Mouse (Mus musculus) bone marrow, adult 2 months (tissue): ENCODE results near the gene Krt80. TPM values are rescaled to one million over a fixed set of nuclear protein-coding genes. Genes with fewer than 3 reads are reported as not detected.
A peak's percentile ranks its signal among the peaks of the same experiment; 100 is the strongest.

Experiments used
- H3K27ac ChIP-seq: fragments of 200-500 bp; 2 replicates; pipeline ENCODE4 v1.5.1; 2012; ENCODE audit warnings: low read depth, mild to moderate bottlenecking, control low read depth, inconsistent platforms, low read length; ENCODE audit not compliant: control insufficient read depth, poor library complexity, insufficient read depth
- H3K4me1 ChIP-seq: fragments of 200-500 bp; 2 replicates; pipeline ENCODE4 v1.6.1; 2011; ENCODE audit warnings: low read length; ENCODE audit not compliant: control insufficient read depth, insufficient read depth
- H3K4me3 ChIP-seq: fragments of 200-500 bp; replicated peaks from 2 replicates; pipeline ENCODE3; 2011; ENCODE audit warnings: mild to moderate bottlenecking, low read depth, low read length, control low read depth; ENCODE audit not compliant: control insufficient read depth
- CTCF ChIP-seq: fragments of 200-500 bp; IDR thresholded peaks from 2 replicates; pipeline ENCODE4 v1.5.1; 2011; ENCODE audit warnings: low read length, control low read depth; ENCODE audit not compliant: control insufficient read depth, insufficient read depth
- POLR2A ChIP-seq: fragments of 200-500 bp; IDR thresholded peaks from 2 replicates; pipeline ENCODE4 v1.6.1; 2011; ENCODE audit warnings: low read depth, mild to moderate bottlenecking, control low read depth, low read length, borderline replicate concordance; ENCODE audit not compliant: control insufficient read depth
- WGBS: fragments of 180-500 bp; shearing (Covaris S2); methylation state at CpG from one replicate; pipeline ENCODE4 v1.1.7; 2018; 5-methylcytosine and 5-hydroxymethylcytosine counted together
- polyA plus RNA-seq: library from polyadenylated mRNA; stranded (reverse); fragments of >200 nt; gene quantifications from 2 replicates; pipeline ENCODE4 v1.2.4, GENCODE M21; 2011; ENCODE audit warnings: low replicate concordance; ENCODE audit not compliant: missing spikeins, insufficient read depth, insufficient read length

Gene Krt80
- polyA plus RNA-seq, 1 experiment, result 3.5 TPM

DNA sequence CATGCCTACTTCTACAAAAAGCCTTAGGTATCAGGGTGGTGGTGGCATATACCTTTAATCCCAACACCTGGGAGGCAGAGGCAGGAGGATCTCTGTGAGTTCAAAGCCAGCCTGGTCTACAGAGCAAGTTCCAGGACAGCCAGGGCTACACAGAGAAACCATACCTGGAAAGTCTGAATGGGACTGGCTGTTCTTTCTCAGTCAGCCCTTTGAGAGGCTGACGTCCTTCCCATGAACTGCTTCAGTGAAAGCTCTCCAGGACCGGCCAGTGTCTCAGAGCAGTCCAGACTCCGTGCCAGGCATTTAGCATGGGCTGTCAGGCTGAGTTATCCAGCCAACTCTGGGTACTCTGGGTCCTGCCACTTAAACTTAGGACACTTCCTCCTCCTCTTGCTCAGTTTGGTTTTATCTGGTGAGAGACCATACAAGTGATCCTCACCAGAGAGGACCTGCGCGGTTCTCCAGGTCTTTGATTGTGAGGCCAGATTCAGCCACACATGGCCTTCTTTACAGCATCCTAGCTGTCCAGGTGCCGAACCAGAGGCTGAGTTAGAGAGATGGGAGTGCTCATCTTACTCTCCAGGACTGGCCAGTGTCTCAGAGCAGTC is 49.8 kb downstream of the Krt80 start:
- peak overlapping the region; percentile 50 for H3K27ac ChIP-seq
- WGBS, result 13% methylated on average over 6 of the region's 6 CpGs
- H3K4me3 ChIP-seq, result no peak overlapping the region
- TF ChIP-seq CTCF, result no peak
- TF ChIP-seq POLR2A, result no peak
- peaks cover 5% of the 10 kb centered on the region for H3K4me1 ChIP-seq

DNA sequence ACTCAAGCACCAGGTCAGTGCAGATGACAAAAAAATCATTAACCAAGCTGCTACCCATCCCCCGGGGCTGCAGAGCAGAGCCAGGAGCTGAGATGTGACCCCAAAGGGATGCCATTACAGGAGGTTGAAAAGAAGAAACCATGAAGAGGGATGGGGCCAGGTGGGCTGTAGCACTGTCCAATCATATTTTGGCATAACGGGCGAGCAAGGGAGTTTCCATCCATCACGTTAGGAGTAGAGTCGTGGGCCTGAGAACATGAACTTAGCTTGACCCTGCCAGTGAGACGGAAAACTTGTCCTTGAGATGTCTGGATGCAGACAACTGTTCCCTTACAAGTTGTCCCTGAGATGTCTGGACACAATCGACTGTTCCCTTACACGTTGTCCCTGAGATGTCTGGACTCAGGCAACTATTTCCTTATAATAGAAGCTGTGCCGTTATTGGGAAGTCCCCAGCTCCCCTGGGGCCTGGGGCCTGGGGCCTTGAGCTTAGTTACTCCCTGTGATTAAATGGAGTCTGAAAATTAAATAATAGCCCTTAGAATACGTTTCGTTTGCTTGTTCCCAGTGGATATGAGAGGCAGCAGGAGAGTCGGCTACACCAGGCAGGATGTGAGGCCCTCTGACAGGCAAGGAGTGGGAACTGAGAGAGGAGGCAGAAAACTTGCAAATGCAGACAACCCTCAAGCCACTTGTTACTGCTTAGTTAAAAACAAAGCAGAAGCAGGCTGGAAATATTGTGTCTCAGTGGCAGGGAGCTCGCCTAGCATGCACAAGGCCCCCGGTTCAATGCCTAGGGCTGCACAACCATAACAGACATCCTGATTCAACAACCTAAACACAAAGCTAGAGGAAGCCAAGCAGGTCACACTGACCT is 50.8 kb downstream of the Krt80 start:
- TF ChIP-seq CTCF (no peak), POLR2A (no peak)
- Histone ChIP-seq H3K4me3 (no peak overlapping the region), H3K4me1 (peaks cover 5% of the 10 kb centered on the region), H3K27ac (peak overlapping the region; percentile 63)
- 22% methylated on average over 14 of the region's 14 CpGs for WGBS

DNA sequence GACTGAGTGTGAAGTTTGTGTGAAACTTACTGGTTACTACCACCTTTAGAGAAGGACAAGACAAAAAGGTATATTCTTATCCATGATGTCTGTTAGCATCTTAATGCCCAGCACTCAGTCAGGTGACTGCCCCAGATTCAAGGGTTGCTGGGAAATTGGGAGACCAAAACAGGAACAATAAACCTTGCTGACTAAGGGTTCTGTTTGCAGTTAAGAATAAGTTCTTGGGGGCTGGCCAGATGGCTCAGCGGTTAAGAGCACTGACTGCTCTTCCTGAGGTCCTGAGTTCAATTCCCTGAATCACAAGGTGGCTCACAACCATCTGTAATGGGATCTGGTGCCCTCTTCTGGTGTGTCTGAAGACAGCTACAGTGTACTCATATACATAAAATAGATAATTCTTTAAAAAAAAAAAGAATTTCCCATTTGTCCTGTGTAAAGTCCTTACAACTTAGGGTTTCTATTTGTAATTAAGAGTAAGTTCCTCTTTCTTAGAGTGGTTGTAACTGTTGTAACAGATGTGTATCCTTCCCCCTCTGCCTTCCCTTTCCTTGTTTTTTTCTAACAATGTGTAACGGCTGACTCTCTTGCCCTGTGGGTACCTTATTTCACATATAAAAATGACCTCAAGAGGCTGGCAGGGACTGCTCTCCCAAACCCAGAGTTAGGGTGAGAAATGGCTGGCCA is 52.0 kb downstream of the Krt80 start:
- H3K4me1 ChIP-seq, result peaks cover 5% of the 10 kb centered on the region
- H3K4me3 ChIP-seq, result peak overlapping the region; percentile 80
- H3K27ac ChIP-seq, result peak overlapping the region; percentile 90
- no peak for TF ChIP-seq CTCF
- TF ChIP-seq POLR2A, result no peak
- WGBS, result 10% methylated on average over 2 of the region's 2 CpGs

DNA sequence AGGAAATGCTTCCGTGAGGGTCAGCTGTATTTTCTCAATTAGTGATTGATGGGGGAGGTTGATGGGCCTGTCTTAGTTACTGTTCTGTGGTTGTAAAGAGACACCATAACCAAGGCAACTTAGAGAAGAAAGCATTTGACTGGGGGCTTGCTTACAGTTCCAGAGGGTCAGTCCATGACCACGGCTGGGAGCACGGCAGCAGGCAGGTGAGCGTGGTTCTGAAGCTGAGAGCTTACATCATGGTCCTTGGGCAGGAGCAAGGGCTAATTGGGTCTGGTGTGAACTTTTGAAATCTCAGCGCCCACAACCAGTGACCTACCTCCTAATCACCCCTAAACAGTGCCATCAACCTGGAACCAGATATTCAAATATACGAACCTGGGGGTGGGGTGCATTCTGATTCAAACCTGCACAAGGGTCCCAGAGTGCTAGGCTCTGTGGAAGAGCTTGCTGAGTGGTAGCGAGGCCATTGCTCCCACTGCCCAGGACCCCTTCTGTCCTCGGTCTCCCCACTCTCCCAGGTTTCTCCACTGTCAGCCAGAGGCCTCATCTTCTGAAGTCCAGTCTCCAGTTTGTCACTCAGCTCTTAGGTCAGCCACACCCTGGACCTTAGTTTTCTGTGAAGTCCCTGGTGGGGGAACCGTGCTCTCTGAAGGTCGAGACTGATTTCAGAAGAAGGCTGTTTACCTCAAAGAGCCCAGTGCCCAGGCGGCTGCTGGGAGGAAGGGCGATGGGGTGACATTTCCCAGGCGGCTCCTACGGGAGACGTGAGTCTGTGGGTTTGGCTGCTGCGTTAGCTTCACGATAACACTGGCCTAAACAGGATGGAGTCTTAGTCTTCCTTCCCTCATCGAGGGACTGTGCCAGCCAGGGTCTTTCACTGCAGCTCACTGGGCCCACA is 52.8 kb downstream of the Krt80 start:
- Histone ChIP-seq H3K4me3 (peak overlapping the region; percentile 80), H3K4me1 (peaks cover 5% of the 10 kb centered on the region), H3K27ac (peak overlapping the region; percentile 90)
- TF ChIP-seq CTCF (no peak), POLR2A (no peak)
- WGBS, result 4% methylated on average over 18 of the region's 18 CpGs

DNA sequence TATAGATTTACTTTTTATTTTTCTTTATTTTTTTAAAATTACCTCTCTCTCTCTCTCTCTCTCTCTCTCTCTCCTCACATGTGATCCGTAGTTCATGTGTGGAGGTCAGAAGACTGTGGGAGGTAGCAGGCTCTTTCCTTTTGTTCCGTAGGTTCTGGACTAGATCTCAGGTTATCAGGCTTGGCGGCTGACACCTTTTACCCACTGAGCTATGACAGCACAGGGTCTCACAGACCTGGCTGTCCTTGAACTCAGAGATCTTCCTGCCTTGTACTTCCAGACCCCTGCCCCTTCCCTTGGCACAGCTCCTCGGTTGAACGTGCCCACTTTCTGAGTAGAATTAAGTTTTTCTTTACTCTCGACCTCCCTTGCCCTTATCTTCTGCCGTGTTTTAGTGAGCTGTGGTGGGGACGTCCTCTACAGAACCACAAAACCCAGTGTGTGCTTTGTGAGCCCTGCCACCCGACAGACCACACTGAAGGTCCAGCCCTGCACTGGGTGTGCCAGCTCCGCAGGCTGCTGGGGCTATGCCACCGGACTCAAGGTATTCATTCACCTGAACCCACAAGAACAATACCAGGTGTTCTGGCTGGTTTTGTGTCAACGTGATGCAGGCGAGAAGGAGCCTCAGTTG is 53.6 kb downstream of the Krt80 start:
- H3K4me3 ChIP-seq, result peak overlapping the region; percentile 80

DNA sequence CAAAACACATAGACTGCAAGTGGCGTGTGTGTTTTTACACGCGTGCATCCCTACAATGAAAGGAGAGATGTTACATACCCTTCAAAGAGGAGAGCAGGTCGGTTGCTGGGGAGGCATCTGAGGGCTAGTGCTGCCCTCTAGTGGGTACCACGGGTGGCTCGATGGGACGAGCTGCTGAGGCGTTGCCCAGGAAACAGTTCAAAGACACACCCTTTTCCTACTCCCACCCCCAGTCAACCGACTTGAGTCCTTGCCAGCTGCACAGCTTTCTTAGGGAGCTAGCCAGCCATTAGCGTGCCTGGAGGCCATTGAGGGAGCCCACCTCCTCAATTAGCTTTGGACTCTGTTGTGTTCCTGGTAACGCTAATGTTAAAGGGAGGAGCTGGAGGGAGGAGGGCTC is 54.1 kb downstream of the Krt80 start:
- WGBS, result under 1% methylated on average over 11 of the region's 11 CpGs
- Histone ChIP-seq H3K27ac (peak overlapping the region; percentile 21; the same call in 1 of the 2 replicates), H3K4me3 (peak overlapping the region; percentile 82), H3K4me1 (peaks cover 5% of the 10 kb centered on the region)
- TF ChIP-seq POLR2A (peak; percentile 58; the same call in 1 of the 2 replicates), CTCF (peak; percentile 97)

More for the DNA sequence above, 53.6 kb downstream of the Krt80 start:
- H3K27ac ChIP-seq, result peak overlapping the region; percentile 90
- 4% methylated on average over 13 of the region's 13 CpGs for WGBS
- TF ChIP-seq CTCF (no peak), POLR2A (no peak)
- peaks cover 5% of the 10 kb centered on the region for H3K4me1 ChIP-seq

DNA sequence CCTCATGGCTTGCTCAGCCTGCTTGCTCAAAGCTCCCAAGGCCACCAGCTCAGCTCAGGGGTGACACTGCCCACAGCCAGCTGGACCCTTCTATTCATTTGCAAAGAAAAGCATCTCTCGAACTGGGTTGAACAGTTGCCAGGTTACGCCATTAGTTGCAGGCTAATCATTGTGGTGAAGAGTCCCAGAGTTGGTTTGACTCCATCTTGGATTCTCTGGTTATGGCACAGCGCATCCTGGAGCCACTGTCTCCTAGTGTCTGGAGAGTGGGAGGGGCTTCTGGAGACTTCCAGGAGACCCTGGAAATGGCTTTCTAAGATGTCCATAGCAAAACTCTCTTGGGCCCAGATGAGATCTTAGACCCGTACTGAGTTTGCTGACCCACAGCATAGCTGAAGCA is 54.6 kb downstream of the Krt80 start:
- TF ChIP-seq CTCF, result no peak
- TF ChIP-seq POLR2A, result no peak
- H3K4me1 ChIP-seq, result peaks cover 6% of the 10 kb centered on the region
- 68% methylated on average over 4 of the region's 4 CpGs for WGBS

More for the DNA sequence above, 54.6 kb downstream of the Krt80 start:
- no peak overlapping the region for H3K4me3 ChIP-seq
- H3K27ac ChIP-seq, result no peak overlapping the region
